Mouse (Mus musculus): Measurements from ENCODE around the gene Brms1l.

DNA sequence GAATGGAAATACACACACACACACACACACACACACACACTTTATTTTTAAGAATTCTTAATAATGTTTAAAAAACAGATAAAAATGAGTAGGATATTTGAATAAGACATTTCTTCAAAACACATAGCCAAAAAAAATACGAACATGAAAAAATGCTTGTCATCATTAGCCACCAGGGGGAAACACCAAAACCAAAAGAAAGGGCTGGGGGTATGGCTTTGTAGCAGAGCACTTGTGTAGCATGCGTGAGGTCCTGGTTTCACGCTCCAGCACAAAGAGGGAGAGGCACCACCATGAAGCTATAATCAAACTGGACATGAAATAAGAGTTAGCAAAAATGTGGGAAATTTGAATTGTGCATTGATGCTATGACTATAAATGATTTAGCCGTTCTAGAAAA, 35.0 kb upstream of the Brms1l start:
- no peak for TF ChIP-seq ZNF384 (IDR thresholded peaks at IDR 0.05; ENCODE audit: low read depth, low read length)
- TF ChIP-seq ZC3H11A (IDR thresholded peaks at IDR 0.05; ENCODE audit: borderline replicate concordance, low read depth, low read length) = no peak
- TF ChIP-seq CHD2 (IDR thresholded peaks at IDR 0.05; ENCODE audit: low read depth, low read length) = no peak
- TF ChIP-seq MAFK (IDR thresholded peaks at IDR 0.05; ENCODE audit: insufficient read depth, low read depth, low read length) = no peak
